Mouse (Mus musculus) MEL (cell line): ENCODE data around the gene Arntl. TPM values are rescaled to one million over a fixed set of nuclear protein-coding genes. Genes with fewer than 3 reads are reported as not detected.

ENCODE experiments used
- DNase-seq: peaks from one replicate; pipeline ENCODE4 v3.0.0; 2011; ENCODE audit warnings: low read depth, low spot score
- H3K27ac ChIP-seq: 2 replicates; pipeline ENCODE4 v1.5.1; 2012; ENCODE audit warnings: low read depth, mild to moderate bottlenecking, control low read depth, low read length, moderate library complexity; ENCODE audit not compliant: control insufficient read depth
- H3K27me3 ChIP-seq, 2 experiments: fragments of 150-350 bp in 1 of 2; sonication (generic) in 1 of 2; 2 replicates each; pipeline ENCODE4 v1.6.1; 2012; ENCODE audit warnings: low read length in 2 of 2, mild to moderate bottlenecking in 2 of 2, improper control_type of control experiment in 1 of 2, moderate library complexity in 1 of 2; ENCODE audit not compliant: insufficient read depth in 2 of 2, control insufficient read depth in 1 of 2
- H3K36me3 ChIP-seq, 2 experiments: 2 replicates each; pipeline ENCODE4 v1.6.1; 2012 to 2014; ENCODE audit warnings: low read length in 2 of 2, improper control_type of control experiment in 1 of 2, inconsistent platforms in 1 of 2, mild to moderate bottlenecking in 1 of 2; ENCODE audit not compliant: insufficient read depth in 2 of 2, control insufficient read depth in 1 of 2
- H3K4me1 ChIP-seq, 2 experiments: fragments of 150-350 bp in 1 of 2; sonication (generic) in 1 of 2; 2 replicates each; pipeline ENCODE4 v1.6.1; 2012; ENCODE audit warnings: low read length in 2 of 2, improper control_type of control experiment in 1 of 2, mild to moderate bottlenecking in 1 of 2; ENCODE audit not compliant: insufficient read depth in 2 of 2, control insufficient read depth in 1 of 2
- H3K4me3 ChIP-seq, 2 experiments: fragments of 150-350 bp in 1 of 2; sonication (generic) in 1 of 2; 2 replicates each; pipeline ENCODE4 v1.5.1; 2012; ENCODE audit warnings: low read depth in 2 of 2, low read length in 2 of 2, mild to moderate bottlenecking in 2 of 2, moderate library complexity in 2 of 2, control low read depth in 1 of 2, improper control_type of control experiment in 1 of 2; ENCODE audit not compliant: control insufficient read depth in 1 of 2, insufficient read depth in 1 of 2
- H3K79me2 ChIP-seq: 2 replicates; pipeline ENCODE4 v1.6.1; 2012; ENCODE audit warnings: mild to moderate bottlenecking, low read length, moderate library complexity; ENCODE audit not compliant: control insufficient read depth, poor library complexity, insufficient read depth
- H3K9ac ChIP-seq: 2 replicates; pipeline ENCODE4 v1.6.1; 2012; ENCODE audit warnings: low read depth, mild to moderate bottlenecking, control low read depth, low read length, moderate library complexity; ENCODE audit not compliant: control insufficient read depth, poor library complexity, severe bottlenecking
- H3K9me3 ChIP-seq: fragments of 150-350 bp; sonication (generic); replicated peaks from 2 replicates; pipeline ENCODE4 v1.6.1; 2012; ENCODE audit warnings: mild to moderate bottlenecking, low read length, improper control_type of control experiment, moderate library complexity; ENCODE audit not compliant: insufficient read depth
- BHLHE40 ChIP-seq: IDR thresholded peaks from 2 replicates; pipeline ENCODE4 v1.6.1; 2012; ENCODE audit warnings: low read depth, mild to moderate bottlenecking, inconsistent platforms, low read length, improper control_type of control experiment, borderline replicate concordance
- CHD1 ChIP-seq: IDR thresholded peaks from 2 replicates; pipeline ENCODE4 v1.6.1; 2012; ENCODE audit warnings: low read depth, mild to moderate bottlenecking, inconsistent platforms, low read length, improper control_type of control experiment
- CTCF ChIP-seq, 3 experiments: IDR thresholded peaks in 2 of 3; conservative IDR thresholded peaks in 1 of 3; 2 replicates each; pipeline ENCODE4 v1.5.1; 2011 to 2012; ENCODE audit warnings: low read length in 3 of 3, low read depth in 2 of 3, mild to moderate bottlenecking in 2 of 3, improper control_type of control experiment in 1 of 3, inconsistent platforms in 1 of 3, mixed read lengths in 1 of 3, moderate library complexity in 1 of 3; ENCODE audit not compliant: control insufficient read depth in 1 of 3, insufficient read depth in 1 of 3, poor library complexity in 1 of 3, severe bottlenecking in 1 of 3
- E2F4 ChIP-seq: IDR thresholded peaks from 2 replicates; pipeline ENCODE4 v1.6.1; 2011; ENCODE audit warnings: low read depth, low read length, improper control_type of control experiment, borderline replicate concordance
- ELF1 ChIP-seq: IDR thresholded peaks from 2 replicates; pipeline ENCODE4 v1.6.1; 2014; ENCODE audit warnings: low read depth, mild to moderate bottlenecking, inconsistent platforms, low read length, improper control_type of control experiment, moderate library complexity
- EP300 ChIP-seq, 2 experiments: IDR thresholded peaks; 2 replicates each; pipeline ENCODE4 v1.6.1; 2011; ENCODE audit warnings: improper control_type of control experiment in 2 of 2, low read length in 2 of 2, low read depth in 1 of 2, mild to moderate bottlenecking in 1 of 2
- ETS1 ChIP-seq: IDR thresholded peaks from 2 replicates; pipeline ENCODE4 v1.6.1; 2012; ENCODE audit warnings: low read depth, mild to moderate bottlenecking, inconsistent platforms, low read length, improper control_type of control experiment, moderate library complexity
- GATA1 ChIP-seq: IDR thresholded peaks from 2 replicates; pipeline ENCODE4 v1.6.1; 2011; ENCODE audit warnings: low read depth, low read length, improper control_type of control experiment
- HCFC1 ChIP-seq: IDR thresholded peaks from 2 replicates; pipeline ENCODE4 v1.6.1; 2012; ENCODE audit warnings: low read depth, mild to moderate bottlenecking, inconsistent platforms, low read length, improper control_type of control experiment, moderate library complexity
- KAT2A ChIP-seq: conservative IDR thresholded peaks from 2 replicates; pipeline ENCODE4 v1.6.1; 2012; ENCODE audit warnings: low read depth, low read length, improper control_type of control experiment, inconsistent platforms
- MAFK ChIP-seq: IDR thresholded peaks from 2 replicates; pipeline ENCODE4 v1.6.1; 2011; ENCODE audit warnings: low read depth, mild to moderate bottlenecking, low read length, improper control_type of control experiment, borderline replicate concordance
- MAX ChIP-seq: IDR thresholded peaks from 2 replicates; pipeline ENCODE4 v1.6.1; 2011; ENCODE audit warnings: low read length, improper control_type of control experiment
- MAZ ChIP-seq: IDR thresholded peaks from 2 replicates; pipeline ENCODE4 v1.6.1; 2012; ENCODE audit warnings: low read depth, mild to moderate bottlenecking, inconsistent platforms, low read length, improper control_type of control experiment
- MEF2A ChIP-seq: IDR thresholded peaks from 2 replicates; pipeline ENCODE4 v1.6.1; 2014; ENCODE audit warnings: low read depth, mild to moderate bottlenecking, inconsistent platforms, low read length, improper control_type of control experiment; ENCODE audit not compliant: poor library complexity, insufficient replicate concordance, severe bottlenecking; ENCODE audit errors: extremely low read depth
- MYB ChIP-seq: IDR thresholded peaks from 2 replicates; pipeline ENCODE4 v1.6.1; 2011; ENCODE audit warnings: mild to moderate bottlenecking, low read depth, low read length, improper control_type of control experiment
- MYC ChIP-seq: IDR thresholded peaks from 2 replicates; pipeline ENCODE4 v1.6.1; 2011; ENCODE audit warnings: low read depth, mild to moderate bottlenecking, low read length, improper control_type of control experiment, moderate library complexity
- NELFE ChIP-seq: IDR thresholded peaks from 2 replicates; pipeline ENCODE4 v1.6.1; 2011; ENCODE audit warnings: low read depth, low read length, improper control_type of control experiment
- NRF1 ChIP-seq: IDR thresholded peaks from 2 replicates; pipeline ENCODE4 v1.6.1; 2014; ENCODE audit warnings: low read depth, mild to moderate bottlenecking, inconsistent platforms, low read length, improper control_type of control experiment, moderate library complexity; ENCODE audit not compliant: poor library complexity, insufficient read depth, severe bottlenecking
- POLR2A ChIP-seq, 2 experiments: IDR thresholded peaks; 2 replicates each; pipeline ENCODE4 v1.6.1; 2011 to 2012; ENCODE audit warnings: low read length in 2 of 2, mild to moderate bottlenecking in 2 of 2, control low read depth in 1 of 2, improper control_type of control experiment in 1 of 2, low read depth in 1 of 2, moderate library complexity in 1 of 2; ENCODE audit not compliant: control insufficient read depth in 1 of 2, insufficient read depth in 1 of 2, poor library complexity in 1 of 2
- POLR2AphosphoS2 ChIP-seq: IDR thresholded peaks from 2 replicates; pipeline ENCODE4 v1.6.1; 2011; ENCODE audit warnings: low read length, improper control_type of control experiment
- POLR2AphosphoS5 ChIP-seq: IDR thresholded peaks from 2 replicates; pipeline ENCODE4 v1.6.1; 2012; ENCODE audit warnings: low read depth, borderline replicate concordance, mild to moderate bottlenecking, inconsistent platforms, low read length, moderate library complexity, mixed read lengths
- RAD21 ChIP-seq: IDR thresholded peaks from 2 replicates; pipeline ENCODE4 v1.6.1; 2011; ENCODE audit warnings: mild to moderate bottlenecking, low read depth, low read length, improper control_type of control experiment
- RCOR1 ChIP-seq: IDR thresholded peaks from 2 replicates; pipeline ENCODE4 v1.6.1; 2012; ENCODE audit warnings: low read depth, mild to moderate bottlenecking, inconsistent platforms, low read length, improper control_type of control experiment
- SMC3 ChIP-seq: IDR thresholded peaks from 2 replicates; pipeline ENCODE4 v1.6.1; 2011; ENCODE audit warnings: low read depth, low read length, improper control_type of control experiment
- TAL1 ChIP-seq: IDR thresholded peaks from 2 replicates; pipeline ENCODE4 v1.6.1; 2012; ENCODE audit warnings: mild to moderate bottlenecking, inconsistent platforms, low read length, moderate library complexity, mixed read lengths
- TBP ChIP-seq: IDR thresholded peaks from 2 replicates; pipeline ENCODE4 v1.8.0; 2011; ENCODE audit warnings: low read depth, low read length, improper control_type of control experiment
- TCF12 ChIP-seq: IDR thresholded peaks from 2 replicates; pipeline ENCODE4 v1.6.1; 2014; ENCODE audit warnings: low read depth, mild to moderate bottlenecking, inconsistent platforms, low read length, improper control_type of control experiment, moderate library complexity
- UBTF ChIP-seq: IDR thresholded peaks from 2 replicates; pipeline ENCODE4 v1.6.1; 2012; ENCODE audit warnings: low read depth, mild to moderate bottlenecking, inconsistent platforms, low read length, improper control_type of control experiment, moderate library complexity, borderline replicate concordance; ENCODE audit not compliant: insufficient read depth
- USF1 ChIP-seq: IDR thresholded peaks from 2 replicates; pipeline ENCODE4 v1.6.1; 2014; ENCODE audit warnings: low read depth, mild to moderate bottlenecking, inconsistent platforms, low read length, improper control_type of control experiment, moderate library complexity
- USF2 ChIP-seq, 2 experiments: IDR thresholded peaks; 2 replicates each; pipeline ENCODE4 v1.6.1; 2011 to 2012; ENCODE audit warnings: improper control_type of control experiment in 2 of 2, low read length in 2 of 2, borderline replicate concordance in 1 of 2, inconsistent platforms in 1 of 2, low read depth in 1 of 2, mild to moderate bottlenecking in 1 of 2; ENCODE audit not compliant: insufficient read depth in 1 of 2
- ZC3H11A ChIP-seq: IDR thresholded peaks from 2 replicates; pipeline ENCODE4 v1.6.1; 2012; ENCODE audit warnings: low read depth, mild to moderate bottlenecking, inconsistent platforms, low read length, improper control_type of control experiment
- ZKSCAN1 ChIP-seq: IDR thresholded peaks from 2 replicates; pipeline ENCODE4 v1.6.1; 2012; ENCODE audit warnings: low read depth, mild to moderate bottlenecking, inconsistent platforms, low read length, improper control_type of control experiment, moderate library complexity
- ZNF384 ChIP-seq: IDR thresholded peaks from 2 replicates; pipeline ENCODE4 v1.6.1; 2012; ENCODE audit warnings: low read depth, mild to moderate bottlenecking, inconsistent platforms, low read length, improper control_type of control experiment
- polyA plus RNA-seq, 2 experiments: library from polyadenylated mRNA; stranded (reverse) in 1 of 2; unstranded in 1 of 2; fragments of >175 nt in 1 of 2; fragments of >200 nt in 1 of 2; gene quantifications; 2 replicates each; pipeline versions ENCODE4 v1.2.1 to v1.2.4; 2012; ENCODE audit warnings: low replicate concordance in 2 of 2, low read depth in 1 of 2; ENCODE audit not compliant: insufficient read length in 2 of 2, insufficient read depth in 1 of 2, missing spikeins in 1 of 2
- total RNA-seq: library from RNA; depleted of rRNA; stranded (reverse); fragments of 300-350 nt; gene quantifications from 2 replicates; pipeline ENCODE4 v1.2.3, GENCODE M21; 2012

Gene Arntl
- total and polyA plus RNA-seq, 3 experiments: 2.0 to 4.5 TPM; not detected in 1

DNA sequence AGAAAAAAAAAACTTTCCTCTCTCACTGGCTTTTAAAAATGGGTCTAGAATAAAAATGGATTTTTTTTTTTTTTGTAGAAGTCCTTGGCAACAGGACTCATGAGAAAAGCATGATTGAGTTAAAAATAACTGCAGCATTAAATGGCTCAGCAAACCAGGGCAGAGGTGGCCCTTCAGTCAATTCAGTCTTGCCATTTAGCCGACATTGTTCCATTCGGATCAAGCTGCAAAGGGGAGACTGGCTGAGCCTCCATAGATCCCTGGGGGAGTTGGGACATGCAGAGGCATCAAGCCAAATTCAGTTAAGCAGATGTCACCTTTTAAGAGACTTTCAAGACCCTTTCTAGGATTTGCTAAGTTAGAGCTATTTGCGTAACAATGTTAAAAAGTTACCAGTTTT is 102.9 kb downstream of the Arntl start:
- no peak for TF ChIP-seq TAL1
- no peak for TF ChIP-seq CHD1
- no peak for TF ChIP-seq MYB
- TF ChIP-seq TCF12: no peak
- Histone ChIP-seq H3K9me3 (no peaks in the 10 kb centered on the region), H3K4me3 (no peak overlapping the region), H3K36me3 (no peaks in the 10 kb centered on the region), H3K4me1 (no peaks in the 10 kb centered on the region), H3K9ac (no peak overlapping the region), H3K27ac (no peak overlapping the region), H3K27me3 (no peaks in the 10 kb centered on the region), H3K79me2 (no peaks in the 10 kb centered on the region)
- DNase-seq: no peak

DNA sequence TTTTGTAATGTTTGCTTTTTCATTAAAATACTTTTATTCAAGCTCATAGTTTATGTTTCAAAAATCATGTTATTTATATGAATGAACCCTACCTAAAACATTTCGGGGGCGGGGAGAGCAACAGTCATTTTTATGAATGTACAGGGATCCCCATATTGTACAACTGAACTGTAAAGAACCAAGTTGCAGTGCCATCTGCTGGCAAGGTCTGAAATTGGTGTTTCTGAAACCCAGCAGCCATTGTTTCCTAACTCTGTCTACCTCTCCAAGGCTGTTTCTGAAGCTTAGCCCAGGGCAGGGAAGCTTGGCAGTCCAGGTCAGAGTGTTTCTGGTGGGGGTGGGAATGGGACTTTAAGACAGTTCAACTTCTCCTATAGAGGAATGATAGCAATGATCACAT is 104.5 kb downstream of the Arntl start:
- H3K9ac ChIP-seq: no peak overlapping the region
- no peaks in the 10 kb centered on the region for H3K4me1 ChIP-seq
- H3K9me3 ChIP-seq: no peaks in the 10 kb centered on the region
- no peaks in the 10 kb centered on the region for H3K36me3 ChIP-seq
- no peak overlapping the region for H3K4me3 ChIP-seq
- TF ChIP-seq GATA1: no peak
- TF ChIP-seq USF1: no peak
- TF ChIP-seq TBP: no peak
- no peak for TF ChIP-seq MEF2A
- TF ChIP-seq TAL1: no peak
- TF ChIP-seq SMC3: peak; percentile 91
- peak; percentile 68 for TF ChIP-seq ZC3H11A
- TF ChIP-seq ETS1: no peak
- TF ChIP-seq NRF1: no peak
- no peak for TF ChIP-seq ELF1
- no peak for TF ChIP-seq ZKSCAN1
- no peak for TF ChIP-seq HCFC1
- TF ChIP-seq RAD21: peak; percentile 79
- no peak for TF ChIP-seq NELFE
- TF ChIP-seq BHLHE40: no peak
- no peak for TF ChIP-seq MAX
- no peak for TF ChIP-seq POLR2AphosphoS5
- TF ChIP-seq MYC: no peak
- no peak for TF ChIP-seq UBTF
- TF ChIP-seq MAFK: no peak
- TF ChIP-seq EP300 (IDR thresholded peaks at IDR 0.05; ENCODE audit: low read depth in 1 of 2, low read length in 2 of 2): no peak
- TF ChIP-seq E2F4: no peak
- TF ChIP-seq MAZ: no peak
- TF ChIP-seq KAT2A: no peak
- TF ChIP-seq RCOR1: no peak
- TF ChIP-seq ZNF384: no peak
- TF ChIP-seq POLR2A (IDR thresholded peaks at IDR 0.05; ENCODE audit: control insufficient read depth in 1 of 2, insufficient read depth in 1 of 2, low read depth in 1 of 2, low read length in 2 of 2, poor library complexity in 1 of 2): no peak
- no peak for TF ChIP-seq USF2 (IDR thresholded peaks at IDR 0.05; ENCODE audit: borderline replicate concordance in 1 of 2, insufficient read depth in 1 of 2, low read depth in 1 of 2, low read length in 2 of 2)
- TF ChIP-seq POLR2AphosphoS2: no peak
- peak; percentile 60 to 92 (median 62) for TF ChIP-seq CTCF (IDR thresholded peaks at IDR 0.05 in 2 of 3, conservative IDR thresholded peaks at IDR 0.05 in 1 of 3; ENCODE audit: control insufficient read depth in 1 of 3, insufficient read depth in 1 of 3, low read depth in 2 of 3, low read length in 3 of 3, poor library complexity in 1 of 3, severe bottlenecking in 1 of 3)
- no peaks in the 10 kb centered on the region for H3K27me3 ChIP-seq
- no peaks in the 10 kb centered on the region for H3K79me2 ChIP-seq
- no peak overlapping the region for H3K27ac ChIP-seq
- peak; percentile 79 for DNase-seq
